Mouse (Mus musculus) heart, embryonic 12.5 days (tissue): ENCODE data around the gene Pygo2. TPM values are rescaled to one million over a fixed set of nuclear protein-coding genes. Genes with fewer than 3 reads are reported as not detected.

Experiments used
- ATAC-seq: fragments of 200-750 bp; cut with Nextera tagmentation; 2 replicates; pipeline ENCODE4 v1.8.0; 2017; ENCODE audit warnings: moderate TSS enrichment, moderate library complexity; ENCODE audit not compliant: insufficient number of reproducible peaks, low FRiP score
- H3K27ac ChIP-seq: fragments of 300-500 bp; sonication (generic); 2 replicates; pipeline ENCODE4 v1.5.1; 2016; ENCODE audit warnings: mild to moderate bottlenecking, moderate library complexity; ENCODE audit not compliant: poor library complexity, severe bottlenecking
- H3K27me3 ChIP-seq: fragments of 300-500 bp; sonication (generic); replicated peaks from 2 replicates; pipeline ENCODE4 v1.6.1; 2016; ENCODE audit warnings: mild to moderate bottlenecking, moderate library complexity
- H3K36me3 ChIP-seq: fragments of 300-500 bp; sonication (generic); 2 replicates; pipeline ENCODE4 v1.6.1; 2016; ENCODE audit warnings: mild to moderate bottlenecking, moderate library complexity
- H3K4me1 ChIP-seq: fragments of 300-500 bp; sonication (generic); replicated peaks from 2 replicates; pipeline ENCODE4 v1.6.1; 2016; ENCODE audit warnings: mild to moderate bottlenecking
- H3K4me2 ChIP-seq: fragments of 300-500 bp; sonication (generic); 2 replicates; pipeline ENCODE4 v1.6.1; 2016; ENCODE audit warnings: mild to moderate bottlenecking, moderate library complexity
- H3K4me3 ChIP-seq: fragments of 300-500 bp; sonication (generic); 2 replicates; pipeline ENCODE4 v1.5.1; 2016; ENCODE audit warnings: mild to moderate bottlenecking
- H3K9ac ChIP-seq: fragments of 300-500 bp; sonication (generic); 2 replicates; pipeline ENCODE4 v1.6.1; 2016; ENCODE audit warnings: mild to moderate bottlenecking, moderate library complexity
- H3K9me3 ChIP-seq: fragments of 300-500 bp; sonication (generic); replicated peaks from 2 replicates; pipeline ENCODE4 v1.6.1; 2016; ENCODE audit warnings: mild to moderate bottlenecking, moderate library complexity
- WGBS: fragments of 180-500 bp; shearing (Covaris S2); methylation state at CpG from one replicate; pipeline ENCODE4 v1.1.7; 2016; 5-methylcytosine and 5-hydroxymethylcytosine counted together
- polyA plus RNA-seq: library from polyadenylated mRNA; unstranded; fragments of >200 nt; fragmentation: Nextera tagmentation; extraction: Ambion mirVana; gene quantifications from 2 replicates; pipeline ENCODE4 v1.2.1, GENCODE M21; 2016

Pygo2 gene
- polyA plus RNA-seq, 1 experiment from 2014 or later = 36.1 TPM

- H3K9ac ChIP-seq = peak overlapping the region; percentile 81
- H3K4me1 ChIP-seq = peaks cover 26% of the 10 kb centered on the region
- 35% methylated on average over 5 of the region's 5 CpGs for WGBS
- H3K27ac ChIP-seq = peak overlapping the region; percentile 83
- H3K36me3 ChIP-seq = peaks cover 46% of the 10 kb centered on the region
- no peak for ATAC-seq
- peak overlapping the region; percentile 68 for H3K4me3 ChIP-seq
- H3K27me3 ChIP-seq = no peaks in the 10 kb centered on the region
- peak overlapping the region; percentile 70 for H3K4me2 ChIP-seq
- H3K9me3 ChIP-seq = no peaks in the 10 kb centered on the region
Measured at GRCm38 (mm10) chr3:89437269-89437668, 7.3 kb downstream of the Pygo2 start.

- ATAC-seq = no peak
- peaks cover 50% of the 10 kb centered on the region for H3K36me3 ChIP-seq
Measured at GRCm38 (mm10) chr3:89440691-89441090, 10.7 kb downstream of the Pygo2 start.

GRCm38 (mm10) chr3:89448720-89449537, 18.9 kb downstream of the Pygo2 start:
- peak overlapping the region; percentile 35 for H3K9ac ChIP-seq
- H3K4me2 ChIP-seq = peak overlapping the region; percentile 31
- H3K4me1 ChIP-seq = peaks cover 46% of the 10 kb centered on the region
- 37% methylated on average over 13 of the region's 13 CpGs for WGBS
- H3K4me3 ChIP-seq = no peak overlapping the region
- peak; percentile 74 for ATAC-seq
- peak overlapping the region; percentile 88 for H3K27ac ChIP-seq
- H3K36me3 ChIP-seq = peaks cover 44% of the 10 kb centered on the region
- H3K27me3 ChIP-seq = no peaks in the 10 kb centered on the region
- no peaks in the 10 kb centered on the region for H3K9me3 ChIP-seq

More at GRCm38 (mm10) chr3:89440691-89441090, 10.7 kb downstream of the Pygo2 start:
- Histone ChIP-seq H3K9me3 (no peaks in the 10 kb centered on the region), H3K4me1 (peaks cover 20% of the 10 kb centered on the region), H3K27ac (no peak overlapping the region), H3K9ac (no peak overlapping the region), H3K4me3 (no peak overlapping the region), H3K27me3 (no peaks in the 10 kb centered on the region), H3K4me2 (no peak overlapping the region)
- 89% methylated on average over 2 of the region's 2 CpGs for WGBS

GRCm38 (mm10) chr3:89449541-89449940, 19.5 kb downstream of the Pygo2 start:
- H3K4me2 ChIP-seq = peak overlapping the region; percentile 22
- peak overlapping the region; percentile 88 for H3K27ac ChIP-seq
- H3K27me3 ChIP-seq = no peaks in the 10 kb centered on the region
- H3K36me3 ChIP-seq = peaks cover 38% of the 10 kb centered on the region
- H3K4me1 ChIP-seq = peaks cover 46% of the 10 kb centered on the region
- H3K9me3 ChIP-seq = no peaks in the 10 kb centered on the region
- H3K9ac ChIP-seq = 0 out of 2 replicates have a peak overlapping the region, but pooled peaks have one; percentile 31
- no peak overlapping the region for H3K4me3 ChIP-seq
- peak; percentile 27; the same call in 1 of the 2 replicates for ATAC-seq
- 39% methylated on average over 7 of the region's 7 CpGs for WGBS

- Histone ChIP-seq H3K9ac (peak overlapping the region; percentile 34), H3K9me3 (no peaks in the 10 kb centered on the region), H3K4me1 (peaks cover 48% of the 10 kb centered on the region), H3K4me3 (no peak overlapping the region), H3K27me3 (no peaks in the 10 kb centered on the region), H3K27ac (no peak overlapping the region), H3K4me2 (no peak overlapping the region), H3K36me3 (peaks cover 15% of the 10 kb centered on the region)
- ATAC-seq = no peak
- 56% methylated on average over 1 of the region's 1 CpGs for WGBS
Measured at GRCm38 (mm10) chr3:89451916-89452315, 21.9 kb downstream of the Pygo2 start.

- Histone ChIP-seq H3K27ac (no peak within 1 kb of the TSS), H3K9ac (no peak within 1 kb of the TSS), H3K36me3 (0 out of 2 replicates have a peak, but pooled peaks cover 2% of the 10 kb centered on the region), H3K27me3 (no peaks in the 10 kb centered on the region), H3K4me1 (peaks cover 39% of the 10 kb centered on the region), H3K4me3 (no peak within 1 kb of the TSS), H3K4me2 (no peak within 1 kb of the TSS), H3K9me3 (no peaks in the 10 kb centered on the region)
- ATAC-seq = no peak
- WGBS = 60% methylated on average over 10 of the region's 10 CpGs
Measured at GRCm38 (mm10) chr3:89454401-89455177, 24.6 kb downstream of the Pygo2 start, which contains the start of gene Pmvk. TSS of gene Pmvk (plus strand) at chr3:89454541.

GRCm38 (mm10) chr3:89455786-89456285, 25.8 kb downstream of the Pygo2 start:
- WGBS = 61% methylated on average over 1 of the region's 1 CpGs
- no peak overlapping the region for H3K27ac ChIP-seq
- no peaks in the 10 kb centered on the region for H3K9me3 ChIP-seq
- H3K4me3 ChIP-seq = no peak overlapping the region
- H3K4me1 ChIP-seq = peaks cover 39% of the 10 kb centered on the region
- H3K9ac ChIP-seq = no peak overlapping the region
- no peaks in the 10 kb centered on the region for H3K36me3 ChIP-seq
- no peak overlapping the region for H3K4me2 ChIP-seq
- ATAC-seq = no peak
- H3K27me3 ChIP-seq = no peaks in the 10 kb centered on the region

- H3K4me2 ChIP-seq = no peak overlapping the region
Measured at GRCm38 (mm10) chr3:89456726-89457665, 27.0 kb downstream of the Pygo2 start.

GRCm38 (mm10) chr3:89458372-89458964, 28.5 kb downstream of the Pygo2 start:
- Histone ChIP-seq H3K27me3 (no peaks in the 10 kb centered on the region), H3K4me3 (peak overlapping the region; percentile 67), H3K9me3 (no peaks in the 10 kb centered on the region), H3K9ac (no peak overlapping the region), H3K4me1 (peaks cover 24% of the 10 kb centered on the region), H3K4me2 (peak overlapping the region; percentile 77), H3K36me3 (0 out of 2 replicates have a peak, but pooled peaks cover 8% of the 10 kb centered on the region), H3K27ac (peak overlapping the region; percentile 78; the same call in 1 of the 2 replicates)
- 43% methylated on average over 13 of the region's 13 CpGs for WGBS
- ATAC-seq = peak; percentile 53

More at GRCm38 (mm10) chr3:89456726-89457665, 27.0 kb downstream of the Pygo2 start:
- Histone ChIP-seq H3K36me3 (0 out of 2 replicates have a peak, but pooled peaks cover 4% of the 10 kb centered on the region), H3K27ac (no peak overlapping the region), H3K4me1 (peaks cover 28% of the 10 kb centered on the region), H3K27me3 (no peaks in the 10 kb centered on the region), H3K9me3 (no peaks in the 10 kb centered on the region), H3K4me3 (no peak overlapping the region), H3K9ac (no peak overlapping the region)
- WGBS = 43% methylated on average over 10 of the region's 10 CpGs
- no peak for ATAC-seq
